Mouse (Mus musculus): ENCODE measurements around the gene Zbed4. TPM values are rescaled to one million over a fixed set of nuclear protein-coding genes. Genes with fewer than 3 reads are reported as not detected.

Gene Zbed4
- total and polyA plus RNA-seq, 2 experiments from 2014 or later = 4.5 to 20.7 TPM

DNA sequence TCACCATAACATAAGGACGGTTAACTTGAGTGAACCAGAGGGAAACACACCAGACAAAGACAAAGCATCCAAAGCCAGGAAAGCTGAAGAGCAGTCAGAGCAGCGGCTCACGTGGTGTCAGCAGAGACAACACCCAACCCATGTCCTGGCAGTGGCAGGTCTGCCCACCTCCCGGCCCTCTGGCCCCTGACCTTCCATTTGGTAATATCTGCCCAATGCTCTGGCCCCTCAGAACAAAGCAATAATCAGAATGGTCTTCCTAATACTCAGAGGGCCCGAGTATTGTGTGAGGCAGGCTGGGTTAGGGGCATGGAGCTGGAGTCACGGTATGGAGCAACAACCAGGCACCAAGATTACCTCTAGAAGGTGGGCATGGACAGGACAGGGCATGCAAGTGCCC lies 28.3 kb upstream of the Zbed4 start:
- Histone ChIP-seq H3K4me1 (ENCODE audit: insufficient read depth, low read length) (no peaks in the 10 kb centered on the region), H3K9ac (replicated peaks; ENCODE audit: low read length, poor library complexity, severe bottlenecking) (no peak overlapping the region), H3K36me3 (ENCODE audit: insufficient read depth, low read length) (peaks cover 31% of the 10 kb centered on the region), H3K27me3 (ENCODE audit: insufficient read depth, low read length) (no peaks in the 10 kb centered on the region), H3K9me3 (ENCODE audit: low read length) (no peaks in the 10 kb centered on the region), H3K4me2 (ENCODE audit: low read depth, low read length, poor library complexity, severe bottlenecking) (no peak overlapping the region), H3K4me3 (ENCODE audit: low read depth, low read length) (no peak overlapping the region), H3K27ac (ENCODE audit: low read depth, low read length) (no peak overlapping the region)
- DNase-seq (ENCODE audit: low spot score) (no peak), ATAC-seq (ENCODE audit: low FRiP score) (no peak)
- 92% methylated on average over 6 of the region's 6 CpGs for WGBS
- TF ChIP-seq CTCF (IDR thresholded peaks at IDR 0.05) = no peak

DNA sequence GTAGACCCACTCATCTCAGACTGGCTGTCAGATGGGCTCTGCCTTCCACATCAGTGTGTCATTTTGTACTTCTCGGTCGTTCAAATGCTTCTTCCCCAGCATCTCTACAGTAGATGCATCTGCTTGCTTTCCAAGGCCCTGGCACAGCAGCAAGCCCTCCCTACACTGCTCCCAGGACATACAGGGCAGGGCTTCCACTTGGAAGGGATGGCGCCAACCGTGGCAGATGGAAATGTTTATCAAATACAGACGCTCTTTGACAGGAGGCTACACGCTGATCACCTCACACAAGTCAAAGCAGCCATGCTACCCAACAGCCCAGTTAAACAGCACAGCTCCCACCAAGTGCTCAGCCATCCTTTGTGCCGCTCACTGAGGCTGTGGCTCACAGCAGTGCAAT lies 27.1 kb upstream of the Zbed4 start:
- Histone ChIP-seq H3K36me3 (ENCODE audit: insufficient read depth, low read length) (peaks cover 39% of the 10 kb centered on the region), H3K4me3 (ENCODE audit: low read depth, low read length) (no peak overlapping the region), H3K9me3 (ENCODE audit: low read length) (no peaks in the 10 kb centered on the region), H3K4me1 (ENCODE audit: insufficient read depth, low read length) (no peaks in the 10 kb centered on the region), H3K27ac (ENCODE audit: low read depth, low read length) (no peak overlapping the region), H3K27me3 (ENCODE audit: insufficient read depth, low read length) (no peaks in the 10 kb centered on the region), H3K9ac (replicated peaks; ENCODE audit: low read length, poor library complexity, severe bottlenecking) (no peak overlapping the region), H3K4me2 (ENCODE audit: low read depth, low read length, poor library complexity, severe bottlenecking) (no peak overlapping the region)
- 84% methylated on average over 7 of the region's 7 CpGs for WGBS
- no peak for DNase-seq (ENCODE audit: low spot score)
- TF ChIP-seq CTCF (IDR thresholded peaks at IDR 0.05) = no peak
- ATAC-seq (ENCODE audit: low FRiP score) = no peak

DNA sequence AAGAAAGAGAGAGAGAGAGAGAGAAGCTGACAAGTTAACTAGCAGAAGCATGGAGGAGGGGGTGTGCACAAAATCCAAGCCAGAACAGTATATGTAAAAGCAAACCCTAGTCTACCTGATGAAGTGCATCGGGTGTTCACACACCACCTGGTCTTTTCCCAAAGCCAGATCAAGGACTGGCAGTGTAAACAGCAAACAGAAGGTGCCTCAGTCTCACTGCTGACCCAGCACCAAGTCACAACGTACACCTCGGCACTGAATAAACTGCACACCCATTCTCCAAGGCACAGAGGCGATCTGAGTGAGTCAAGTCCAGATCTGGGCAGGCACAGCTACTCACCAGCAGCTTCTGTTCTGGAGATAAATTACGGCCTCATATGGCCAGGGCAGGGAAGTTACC lies 26.4 kb upstream of the Zbed4 start:
- Histone ChIP-seq H3K27ac (ENCODE audit: low read depth, low read length) (no peak overlapping the region), H3K36me3 (ENCODE audit: insufficient read depth, low read length) (peaks cover 44% of the 10 kb centered on the region), H3K4me3 (ENCODE audit: low read depth, low read length) (no peak overlapping the region), H3K9me3 (ENCODE audit: low read length) (no peaks in the 10 kb centered on the region), H3K4me2 (ENCODE audit: low read depth, low read length, poor library complexity, severe bottlenecking) (no peak overlapping the region), H3K9ac (replicated peaks; ENCODE audit: low read length, poor library complexity, severe bottlenecking) (no peak overlapping the region), H3K27me3 (ENCODE audit: insufficient read depth, low read length) (no peaks in the 10 kb centered on the region), H3K4me1 (ENCODE audit: insufficient read depth, low read length) (no peaks in the 10 kb centered on the region)
- DNase-seq (ENCODE audit: low spot score) = no peak
- no peak for TF ChIP-seq CTCF (IDR thresholded peaks at IDR 0.05)
- WGBS = 91% methylated on average over 5 of the region's 5 CpGs
- ATAC-seq (ENCODE audit: low FRiP score) = no peak

DNA sequence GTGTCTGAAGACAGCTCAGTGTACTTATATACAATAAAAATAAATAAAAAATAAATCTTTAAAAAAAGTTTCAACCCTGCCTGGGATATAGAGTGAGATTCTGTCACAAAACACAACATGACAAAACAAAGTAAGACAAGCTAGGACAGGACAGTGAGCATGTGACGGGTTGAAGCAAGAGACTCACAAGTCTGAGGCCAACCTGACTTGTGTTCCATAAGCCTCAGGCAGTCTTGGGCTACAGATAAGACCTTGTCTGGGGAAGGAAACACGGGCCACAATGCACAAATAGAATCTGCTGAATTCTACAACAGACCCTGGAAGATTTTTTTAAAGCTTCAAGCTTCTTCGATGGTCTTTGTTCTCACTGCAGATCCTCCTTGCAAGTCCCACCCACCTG lies 24.3 kb upstream of the Zbed4 start:
- DNase-seq (ENCODE audit: low spot score) (no peak), ATAC-seq (ENCODE audit: low FRiP score) (no peak)
- Histone ChIP-seq H3K9me3 (ENCODE audit: low read length) (no peaks in the 10 kb centered on the region), H3K4me2 (ENCODE audit: low read depth, low read length, poor library complexity, severe bottlenecking) (no peak overlapping the region), H3K4me3 (ENCODE audit: low read depth, low read length) (no peak overlapping the region), H3K27me3 (ENCODE audit: insufficient read depth, low read length) (no peaks in the 10 kb centered on the region), H3K4me1 (ENCODE audit: insufficient read depth, low read length) (peaks cover 7% of the 10 kb centered on the region), H3K27ac (ENCODE audit: low read depth, low read length) (no peak overlapping the region), H3K36me3 (ENCODE audit: insufficient read depth, low read length) (peaks cover 48% of the 10 kb centered on the region), H3K9ac (replicated peaks; ENCODE audit: low read length, poor library complexity, severe bottlenecking) (no peak overlapping the region)
- 84% methylated on average over 3 of the region's 3 CpGs for WGBS
- no peak for TF ChIP-seq CTCF (IDR thresholded peaks at IDR 0.05)

DNA sequence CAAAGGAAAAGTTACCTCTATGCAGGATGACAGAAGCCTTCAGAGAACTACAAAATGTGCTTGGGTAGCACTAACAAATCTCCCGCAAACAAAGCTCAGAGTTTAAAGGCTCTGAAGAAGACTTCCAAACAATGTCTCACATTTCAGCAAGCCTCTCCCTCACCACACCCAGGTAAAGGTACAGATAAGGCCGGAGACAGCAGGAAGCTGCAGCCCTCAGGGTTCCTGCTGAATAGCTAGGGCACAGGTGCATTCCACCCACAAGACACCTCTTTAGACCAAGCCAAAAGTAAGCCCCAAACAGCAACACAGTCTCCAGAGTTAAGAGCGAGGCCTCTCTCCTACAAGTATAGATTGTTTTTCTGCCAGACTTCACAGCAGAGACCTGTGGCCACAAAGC lies 20.7 kb upstream of the Zbed4 start:
- whole genome bisulfite sequencing = 79% methylated on average over 3 of the region's 3 CpGs
- Histone ChIP-seq H3K9ac (replicated peaks; ENCODE audit: low read length, poor library complexity, severe bottlenecking) (no peak overlapping the region), H3K4me2 (ENCODE audit: low read depth, low read length, poor library complexity, severe bottlenecking) (no peak overlapping the region), H3K36me3 (ENCODE audit: insufficient read depth, low read length) (peaks cover 27% of the 10 kb centered on the region), H3K27me3 (ENCODE audit: insufficient read depth, low read length) (no peaks in the 10 kb centered on the region), H3K9me3 (ENCODE audit: low read length) (no peaks in the 10 kb centered on the region), H3K4me3 (ENCODE audit: low read depth, low read length) (no peak overlapping the region), H3K27ac (ENCODE audit: low read depth, low read length) (no peak overlapping the region), H3K4me1 (ENCODE audit: insufficient read depth, low read length) (peaks cover 10% of the 10 kb centered on the region)
- DNase-seq (ENCODE audit: low spot score) (no peak), ATAC-seq (ENCODE audit: low FRiP score) (no peak)
- no peak for TF ChIP-seq CTCF (IDR thresholded peaks at IDR 0.05)

DNA sequence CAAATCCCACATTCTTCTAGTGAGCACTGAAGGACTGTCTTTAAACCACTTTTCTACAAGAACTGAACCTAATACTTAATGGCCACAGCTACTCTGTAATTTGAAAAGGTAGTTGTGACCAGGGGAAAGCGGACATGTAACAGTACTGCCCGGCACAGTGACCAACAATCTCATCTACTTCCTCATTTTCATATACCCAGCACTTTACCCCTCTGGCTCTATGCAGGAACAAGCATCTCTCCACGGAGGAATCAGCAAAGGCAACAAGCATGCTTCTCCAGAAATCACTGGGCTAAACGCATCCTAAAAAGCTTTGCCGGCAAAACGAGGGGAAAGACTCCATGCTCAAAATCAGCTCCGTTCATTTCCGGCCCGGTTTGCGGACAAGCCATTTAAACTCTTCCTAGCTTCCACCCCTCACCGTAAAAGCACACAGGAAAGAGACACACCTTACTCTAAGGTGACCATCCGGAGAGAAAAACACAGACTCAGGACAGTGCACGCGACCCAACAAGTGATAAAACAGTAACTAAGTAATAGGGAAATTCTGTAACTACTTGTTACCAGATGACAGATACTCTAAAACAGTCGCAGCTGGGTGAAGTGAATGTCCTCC lies 18.9 kb upstream of the Zbed4 start:
- Histone ChIP-seq H3K4me3 (ENCODE audit: low read depth, low read length) (peak overlapping the region; percentile 99), H3K9me3 (ENCODE audit: low read length) (no peaks in the 10 kb centered on the region), H3K9ac (replicated peaks; ENCODE audit: low read length, poor library complexity, severe bottlenecking) (peak overlapping the region; percentile 94; the same call in 1 of the 2 replicates), H3K4me2 (ENCODE audit: low read depth, low read length, poor library complexity, severe bottlenecking) (peak overlapping the region; percentile 65), H3K4me1 (ENCODE audit: insufficient read depth, low read length) (peaks cover 10% of the 10 kb centered on the region), H3K27me3 (ENCODE audit: insufficient read depth, low read length) (no peaks in the 10 kb centered on the region), H3K36me3 (ENCODE audit: insufficient read depth, low read length) (peaks cover 20% of the 10 kb centered on the region), H3K27ac (ENCODE audit: low read depth, low read length) (no peak overlapping the region)
- DNase-seq (ENCODE audit: low spot score) (no peak), ATAC-seq (ENCODE audit: low FRiP score) (no peak)
- TF ChIP-seq CTCF (IDR thresholded peaks at IDR 0.05) = no peak
- WGBS = 27% methylated on average over 15 of the region's 15 CpGs

Data from midbrain, postnatal 0 days (tissue).